Mouse (Mus musculus) testis, adult 2 months (tissue): ENCODE data around the gene Cby3. TPM values are rescaled to one million over a fixed set of nuclear protein-coding genes. Genes with fewer than 3 reads are reported as not detected.

Source experiments
- H3K27ac ChIP-seq: fragments of 200-500 bp; 2 replicates; pipeline ENCODE4 v1.5.1; 2012; ENCODE audit warnings: low read depth, low read length; ENCODE audit not compliant: control insufficient read depth, insufficient read depth
- H3K27me3 ChIP-seq: fragments of 200-500 bp; 2 replicates; pipeline ENCODE4 v1.6.1; 2012; ENCODE audit warnings: mild to moderate bottlenecking, low read length, moderate library complexity; ENCODE audit not compliant: control insufficient read depth, insufficient read depth
- H3K36me3 ChIP-seq: fragments of 200-500 bp; 2 replicates; pipeline ENCODE4 v1.6.1; 2012; ENCODE audit warnings: mild to moderate bottlenecking, low read length; ENCODE audit not compliant: control insufficient read depth, insufficient read depth
- H3K4me1 ChIP-seq: fragments of 200-500 bp; 2 replicates; pipeline ENCODE4 v1.6.1; 2012; ENCODE audit warnings: low read length; ENCODE audit not compliant: control insufficient read depth, insufficient read depth
- H3K4me3 ChIP-seq: fragments of 200-500 bp; 2 replicates; pipeline ENCODE4 v1.5.1; 2012; ENCODE audit warnings: low read depth, mild to moderate bottlenecking, low read length, moderate library complexity, mixed read lengths; ENCODE audit not compliant: control insufficient read depth
- CTCF ChIP-seq: fragments of 200-500 bp; IDR thresholded peaks from 2 replicates; pipeline ENCODE4 v1.5.1; 2012; ENCODE audit warnings: low read depth, mild to moderate bottlenecking, inconsistent platforms, low read length, moderate library complexity; ENCODE audit not compliant: control insufficient read depth, insufficient read depth, insufficient replicate concordance
- POLR2A ChIP-seq: fragments of 200-500 bp; IDR thresholded peaks from 2 replicates; pipeline ENCODE4 v1.6.1; 2012; ENCODE audit warnings: low read depth, mild to moderate bottlenecking, inconsistent platforms, low read length, moderate library complexity; ENCODE audit not compliant: control insufficient read depth
- polyA plus RNA-seq: library from polyadenylated mRNA; depleted of rRNA; stranded (reverse); fragments of >200 nt; gene quantifications from 2 replicates; pipeline ENCODE4 v1.2.3, GENCODE M21; 2012; rRNA removed

The Cby3 gene
- polyA plus RNA-seq, 1 experiment = 112 TPM

DNA sequence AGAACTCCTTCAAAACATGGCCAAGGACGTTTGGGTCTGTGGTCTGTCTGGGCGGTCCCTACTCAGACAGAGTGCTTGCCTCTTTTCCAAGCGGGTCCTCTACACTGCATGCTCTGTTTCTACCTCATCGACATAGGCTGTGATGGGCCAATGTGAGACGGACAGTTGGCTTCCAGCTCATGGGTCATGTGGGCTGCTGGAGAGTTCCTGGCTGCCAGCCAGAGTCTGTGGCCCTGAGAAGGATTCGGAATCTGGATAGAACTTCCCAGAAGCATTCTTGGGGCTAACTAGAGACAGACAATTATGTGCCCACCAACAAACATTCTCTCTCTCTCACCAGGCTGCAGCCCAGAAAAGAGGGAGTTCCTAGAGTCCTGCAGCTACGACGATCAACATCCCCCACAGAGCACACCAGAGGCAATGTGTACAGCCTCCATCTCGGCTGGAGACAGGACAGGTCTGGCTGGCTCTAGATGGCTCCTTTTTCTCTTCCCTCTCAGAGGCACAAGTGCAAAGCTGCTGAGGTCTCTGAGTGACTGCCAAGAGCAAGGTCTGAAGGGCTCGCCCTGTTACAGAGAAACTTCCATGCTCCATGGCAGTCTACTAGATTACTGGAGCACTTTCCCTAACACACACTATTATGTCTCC is 49.2 kb downstream of the Cby3 start:
- H3K4me3 ChIP-seq = no peak overlapping the region
- no peaks in the 10 kb centered on the region for H3K27me3 ChIP-seq
- H3K4me1 ChIP-seq = no peaks in the 10 kb centered on the region; the same call in 1 of the 2 replicates
- no peak for TF ChIP-seq POLR2A
- H3K36me3 ChIP-seq = no peaks in the 10 kb centered on the region
- H3K27ac ChIP-seq = peak overlapping the region; percentile 5; the same call in 1 of the 2 replicates

DNA sequence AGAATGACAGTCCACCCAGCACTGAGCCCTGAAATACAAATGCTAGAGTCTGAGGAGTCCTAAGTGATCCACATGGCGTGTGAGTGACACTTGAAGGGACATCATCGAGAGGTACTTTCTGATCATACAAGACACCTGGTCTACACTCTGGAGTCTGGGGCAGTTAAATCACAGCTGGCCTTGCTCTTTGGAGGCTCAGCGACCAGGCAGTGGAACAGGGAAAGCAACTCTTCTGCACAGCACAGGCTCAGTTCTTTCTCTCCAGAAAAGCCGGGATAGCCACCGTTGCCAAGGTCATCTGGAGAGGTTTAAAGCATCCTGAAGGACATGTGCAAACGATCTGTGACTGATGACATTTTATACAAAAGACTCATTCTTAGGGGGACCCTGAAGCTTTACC is 53.0 kb downstream of the Cby3 start:
- no peak for TF ChIP-seq POLR2A
- TF ChIP-seq CTCF = no peak
- Histone ChIP-seq H3K4me1 (no peaks in the 10 kb centered on the region; the same call in 1 of the 2 replicates), H3K36me3 (no peaks in the 10 kb centered on the region), H3K4me3 (no peak overlapping the region), H3K27ac (peak overlapping the region; percentile 22; the same call in 1 of the 2 replicates), H3K27me3 (no peaks in the 10 kb centered on the region)

Other genes with a start within 250 kb of the Cby3 start
- 10.9 and 12.5 TPM in 2 replicates for gene Tbc1d9b, start 223.1 kb upstream of the Cby3 start, polyA plus RNA-seq
- 30.4 and 39.1 TPM in 2 replicates for gene Mrnip, start 180.0 kb upstream of the Cby3 start, polyA plus RNA-seq
- gene Sqstm1, start 143.6 kb upstream of the Cby3 start, polyA plus RNA-seq = 43.2 and 46.7 TPM in 2 replicates
- 19.5 and 20.8 TPM in 2 replicates for gene Mgat4b, start 143.6 kb upstream of the Cby3 start, polyA plus RNA-seq
- gene Ltc4s, start 115.8 kb upstream of the Cby3 start, polyA plus RNA-seq = 11.0 and 15.5 TPM in 2 replicates
- gene Maml1, start 62.2 kb upstream of the Cby3 start, polyA plus RNA-seq = 4.2 TPM in 2 replicates
- 41.5 and 58.3 TPM in 2 replicates for gene Canx, start 28.8 kb upstream of the Cby3 start, polyA plus RNA-seq
- 112 and 154 TPM in 2 replicates for gene Hnrnph1, start 22.5 kb downstream of the Cby3 start, polyA plus RNA-seq
- 5.7 and 6.4 TPM in 2 replicates for gene Rufy1, start 76.7 kb downstream of the Cby3 start, polyA plus RNA-seq
- 3.0 and 3.2 TPM in 2 replicates for gene Adamts2, start 247.6 kb downstream of the Cby3 start, polyA plus RNA-seq